Mouse (Mus musculus): ENCODE data around the gene Kpna7. TPM values are rescaled to one million over a fixed set of nuclear protein-coding genes. Genes with fewer than 3 reads are reported as not detected.

Kpna7 gene
- polyA plus RNA-seq (2014; fragmentation: Illumina TruSeq; extraction: RNeasy Lipid Tissue Mini Kit (QIAGEN cat#74804); ENCODE audit: low read depth, low replicate concordance): not detected

DNA sequence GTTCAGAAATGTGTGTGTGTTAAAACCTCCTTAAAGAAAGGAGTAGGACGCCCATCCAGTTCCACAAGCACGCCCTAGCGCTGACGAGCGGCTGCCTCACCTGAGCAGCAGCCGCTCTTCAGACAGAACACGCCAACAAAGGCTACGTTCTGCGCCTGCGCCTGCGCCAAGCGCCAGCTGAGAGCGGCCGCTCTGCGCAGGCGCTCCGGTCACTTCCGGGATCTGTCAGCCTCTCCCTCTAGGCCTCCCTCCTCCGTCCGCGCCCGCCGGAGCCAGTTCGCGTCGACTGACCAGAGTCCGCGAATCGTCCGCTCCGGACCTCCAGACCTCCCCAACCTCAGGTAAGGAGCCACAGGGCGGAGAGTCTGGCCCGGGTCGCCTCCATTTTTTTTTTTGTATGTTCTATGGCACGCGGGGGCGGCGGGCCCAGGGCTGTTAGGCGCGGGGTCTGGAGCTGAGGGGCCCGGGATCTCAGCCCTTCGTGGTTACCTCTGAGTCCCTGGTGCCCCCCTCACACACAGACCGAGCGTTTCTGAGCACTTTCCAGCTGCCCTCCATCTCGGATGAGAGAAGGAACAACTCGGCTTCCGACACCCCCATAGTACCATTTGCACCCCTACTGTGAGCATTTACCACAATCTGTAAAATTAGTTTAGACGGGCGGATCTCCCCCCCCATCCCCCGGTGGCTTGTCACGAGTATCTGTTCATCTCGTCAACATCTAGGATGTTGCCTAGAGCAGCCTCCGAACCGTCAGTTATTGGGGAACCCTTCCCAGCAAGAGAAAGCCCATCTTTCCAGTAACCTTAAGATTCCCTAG, at the start of gene Kpna7, which contains the start of gene Arpc1a:
Gene Kpna7 (minus strand): TSS at position 399 of the 820 bp plus-strand sequence.
Gene Arpc1a (plus strand): TSS at position 199 of the 820 bp plus-strand sequence.

DNA sequence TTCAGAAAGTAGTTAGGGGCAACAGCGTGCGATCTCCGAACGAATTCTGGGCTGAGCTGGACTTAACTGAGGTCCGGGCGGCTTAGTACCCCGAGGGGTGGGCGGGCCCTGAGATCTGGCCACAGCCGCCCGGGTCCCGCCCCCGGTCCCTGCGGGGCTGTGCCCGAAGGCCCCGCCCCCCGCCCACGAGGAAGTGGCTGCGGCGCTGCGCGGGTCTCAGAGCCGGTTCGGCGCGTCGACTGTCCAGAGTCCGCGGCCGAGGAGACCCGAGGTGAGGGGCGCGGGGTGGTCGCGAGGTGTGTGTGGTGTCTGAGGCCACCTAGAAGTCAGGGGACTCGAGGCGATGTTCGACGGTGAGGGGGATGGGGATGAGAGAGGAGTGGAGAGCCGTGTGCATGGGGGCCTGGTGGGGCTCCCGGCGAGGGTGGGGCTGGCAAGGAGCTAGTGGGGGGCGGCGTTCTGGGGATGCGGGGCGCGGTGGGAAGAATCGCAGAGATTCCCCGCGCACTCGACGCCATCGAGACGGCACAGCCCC, 30.3 kb upstream of the Kpna7 start, which contains the start of gene Arpc1b:
Gene Arpc1b (plus strand): TSS at position 145 of the 535 bp plus-strand sequence.

DNA sequence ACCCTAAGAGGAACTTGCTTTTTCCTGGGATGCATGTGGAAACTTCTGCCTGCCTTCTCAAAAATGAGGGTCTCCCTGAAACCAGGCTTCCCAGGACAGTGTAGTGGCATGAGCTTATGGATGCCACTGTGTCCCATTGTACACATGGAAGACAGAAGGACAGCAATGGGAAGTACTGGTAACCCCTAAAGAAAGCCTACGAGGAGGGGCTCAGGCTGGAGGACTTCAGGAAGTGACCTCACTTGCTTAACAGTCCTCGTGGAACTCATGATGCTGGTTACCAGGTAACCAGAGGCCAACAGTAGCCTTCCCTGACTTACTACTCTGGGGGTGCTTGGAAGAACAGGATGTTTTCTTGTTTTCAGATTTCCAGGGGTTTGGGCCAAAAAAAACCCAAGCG, 41.1 kb downstream of the Kpna7 start, which contains the start of gene 1700018F24Rik:
Gene 1700018F24Rik (plus strand): TSS at position 301 of the 400 bp plus-strand sequence.

DNA sequence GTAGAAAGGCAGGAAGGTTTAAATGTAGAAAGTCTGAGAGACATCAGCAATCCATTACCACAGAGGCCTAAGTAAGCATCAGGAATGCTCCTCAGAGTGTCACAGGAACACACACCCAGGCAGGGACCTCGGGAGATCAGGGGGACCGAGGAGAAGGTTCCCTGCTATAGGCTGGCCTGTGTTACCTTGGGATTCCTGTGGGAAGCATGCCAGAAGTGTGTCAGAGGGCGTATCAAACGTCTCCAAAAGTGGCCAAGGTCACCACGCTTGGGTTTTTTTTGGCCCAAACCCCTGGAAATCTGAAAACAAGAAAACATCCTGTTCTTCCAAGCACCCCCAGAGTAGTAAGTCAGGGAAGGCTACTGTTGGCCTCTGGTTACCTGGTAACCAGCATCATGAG, 51.4 kb downstream of the Kpna7 start, which contains the start of gene Gm4871:
Gene Gm4871 (minus strand): TSS at position 364 of the 400 bp plus-strand sequence.

DNA sequence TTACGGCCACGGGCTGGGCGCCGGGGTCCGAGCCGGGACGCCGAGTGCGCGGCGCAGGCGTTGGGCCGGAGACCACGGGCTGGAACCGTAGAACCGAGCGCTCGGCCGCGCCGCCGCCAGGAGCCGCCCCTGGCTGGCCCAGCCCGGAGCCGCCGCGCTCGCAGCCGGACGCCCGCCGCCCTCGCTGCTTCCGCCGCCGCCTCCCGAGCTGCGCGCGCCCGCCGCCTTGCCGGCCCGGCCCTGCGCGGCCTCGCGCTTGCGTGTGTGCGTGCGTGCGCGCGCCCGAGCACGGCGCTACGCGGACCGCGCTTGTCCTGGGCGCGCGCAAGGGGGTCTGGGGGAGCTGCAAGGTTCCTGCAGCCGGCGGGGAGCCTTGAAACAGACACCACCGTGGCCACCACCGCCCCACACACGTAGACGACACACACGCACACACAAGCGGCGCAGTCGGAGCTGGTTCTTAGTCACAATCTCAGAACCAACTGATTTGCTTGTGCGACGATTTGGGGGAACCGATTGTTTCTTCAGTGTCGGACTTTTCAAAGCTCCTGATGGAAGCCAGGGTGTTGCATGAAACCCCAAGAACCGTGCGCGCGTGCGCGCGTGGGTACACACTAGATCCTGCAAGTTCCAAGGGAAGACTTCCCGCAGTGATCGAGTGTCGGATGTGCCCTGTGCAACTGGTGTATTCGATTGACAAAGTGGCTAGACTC, 118.0 kb downstream of the Kpna7 start, which contains the start of gene Smurf1:
Gene Smurf1 (minus strand): TSS at position 209 of the 713 bp plus-strand sequence.

Other genes starting within 250 kb of the Kpna7 start
- 4.1 TPM for gene Smurf1, start 118.2 kb downstream of the Kpna7 start, polyA plus RNA-seq (2014; fragmentation: Illumina TruSeq; extraction: RNeasy Lipid Tissue Mini Kit (QIAGEN cat#74804); ENCODE audit: low read depth, low replicate concordance)
- not detected for gene Gm4871, start 51.3 kb downstream of the Kpna7 start, polyA plus RNA-seq (2014; fragmentation: Illumina TruSeq; extraction: RNeasy Lipid Tissue Mini Kit (QIAGEN cat#74804); ENCODE audit: low read depth, low replicate concordance)
- gene 1700018F24Rik, start 41.0 kb downstream of the Kpna7 start, polyA plus RNA-seq (2014; fragmentation: Illumina TruSeq; extraction: RNeasy Lipid Tissue Mini Kit (QIAGEN cat#74804); ENCODE audit: low read depth, low replicate concordance): not detected
- gene Arpc1a, start 200 bp downstream of the Kpna7 start, polyA plus RNA-seq (2014; fragmentation: Illumina TruSeq; extraction: RNeasy Lipid Tissue Mini Kit (QIAGEN cat#74804); ENCODE audit: low read depth, low replicate concordance): 14.7 TPM
- 7.8 TPM for gene Arpc1b, start 30.2 kb upstream of the Kpna7 start, polyA plus RNA-seq (2014; fragmentation: Illumina TruSeq; extraction: RNeasy Lipid Tissue Mini Kit (QIAGEN cat#74804); ENCODE audit: low read depth, low replicate concordance)
- gene Pdap1, start 56.2 kb upstream of the Kpna7 start, polyA plus RNA-seq (2014; fragmentation: Illumina TruSeq; extraction: RNeasy Lipid Tissue Mini Kit (QIAGEN cat#74804); ENCODE audit: low read depth, low replicate concordance): 22.0 TPM
- 146 TPM for gene Bud31, start 56.3 kb upstream of the Kpna7 start, polyA plus RNA-seq (2014; fragmentation: Illumina TruSeq; extraction: RNeasy Lipid Tissue Mini Kit (QIAGEN cat#74804); ENCODE audit: low read depth, low replicate concordance)
- 1.1 TPM for gene Ptcd1, start 83.1 kb upstream of the Kpna7 start, polyA plus RNA-seq (2014; fragmentation: Illumina TruSeq; extraction: RNeasy Lipid Tissue Mini Kit (QIAGEN cat#74804); ENCODE audit: low read depth, low replicate concordance)
- 3.5 TPM for gene Cpsf4, start 83.2 kb upstream of the Kpna7 start, polyA plus RNA-seq (2014; fragmentation: Illumina TruSeq; extraction: RNeasy Lipid Tissue Mini Kit (QIAGEN cat#74804); ENCODE audit: low read depth, low replicate concordance)
- 48.6 TPM for gene Atp5j2, start 108.0 kb upstream of the Kpna7 start, polyA plus RNA-seq (2014; fragmentation: Illumina TruSeq; extraction: RNeasy Lipid Tissue Mini Kit (QIAGEN cat#74804); ENCODE audit: low read depth, low replicate concordance)
- 1.2 TPM for gene Zkscan14, start 117.8 kb upstream of the Kpna7 start, polyA plus RNA-seq (2014; fragmentation: Illumina TruSeq; extraction: RNeasy Lipid Tissue Mini Kit (QIAGEN cat#74804); ENCODE audit: low read depth, low replicate concordance)
- 4.2 TPM for gene Zkscan5, start 120.5 kb upstream of the Kpna7 start, polyA plus RNA-seq (2014; fragmentation: Illumina TruSeq; extraction: RNeasy Lipid Tissue Mini Kit (QIAGEN cat#74804); ENCODE audit: low read depth, low replicate concordance)
- gene Zfp655, start 147.7 kb upstream of the Kpna7 start, polyA plus RNA-seq (2014; fragmentation: Illumina TruSeq; extraction: RNeasy Lipid Tissue Mini Kit (QIAGEN cat#74804); ENCODE audit: low read depth, low replicate concordance): 48.2 TPM
- 0.29 TPM for gene Zscan25, start 196.5 kb upstream of the Kpna7 start, polyA plus RNA-seq (2014; fragmentation: Illumina TruSeq; extraction: RNeasy Lipid Tissue Mini Kit (QIAGEN cat#74804); ENCODE audit: low read depth, low replicate concordance)

Measured in liver, adult 10 weeks (tissue).